Mouse (Mus musculus) forebrain, embryonic 11.5 days (tissue): ENCODE results near the gene Hp1bp3. TPM values are rescaled to one million over a fixed set of nuclear protein-coding genes. Genes with fewer than 3 reads are reported as not detected.

Experiments
- ATAC-seq: fragments of 200-750 bp; cut with Nextera tagmentation; replicated peaks from 2 replicates; pipeline ENCODE4 v1.8.0; 2017; ENCODE audit warnings: moderate TSS enrichment; ENCODE audit not compliant: low FRiP score
- DNase-seq: peaks from one replicate; pipeline ENCODE4 v3.0.0-alpha.2; 2017; ENCODE audit warnings: low spot score
- H3K27ac ChIP-seq: fragments of 300-500 bp; sonication (generic); 2 replicates; pipeline ENCODE4 v1.5.1; 2014; ENCODE audit warnings: low read depth, low read length
- H3K27me3 ChIP-seq: fragments of 300-500 bp; sonication (generic); 2 replicates; pipeline ENCODE4 v1.6.1; 2014; ENCODE audit warnings: mild to moderate bottlenecking, low read length, mixed read lengths; ENCODE audit not compliant: control insufficient read depth, insufficient read depth
- H3K36me3 ChIP-seq: fragments of 300-500 bp; sonication (generic); 2 replicates; pipeline ENCODE4 v1.6.1; 2014; ENCODE audit warnings: mild to moderate bottlenecking, low read length, moderate library complexity, mixed read lengths; ENCODE audit not compliant: control insufficient read depth, insufficient read depth
- H3K4me1 ChIP-seq: fragments of 300-500 bp; sonication (generic); replicated peaks from 2 replicates; pipeline ENCODE4 v1.6.1; 2014; ENCODE audit warnings: low read length, mixed read lengths; ENCODE audit not compliant: control insufficient read depth, insufficient read depth
- H3K4me2 ChIP-seq: fragments of 300-500 bp; sonication (generic); 2 replicates; pipeline ENCODE4 v1.6.1; 2014; ENCODE audit warnings: low read depth, mild to moderate bottlenecking, low read length, moderate library complexity, mixed read lengths; ENCODE audit not compliant: severe bottlenecking
- H3K4me3 ChIP-seq: fragments of 300-500 bp; sonication (generic); 2 replicates; pipeline ENCODE4 v1.5.1; 2014; ENCODE audit warnings: low read depth, low read length
- H3K9ac ChIP-seq: fragments of 300-500 bp; sonication (generic); 2 replicates; pipeline ENCODE4 v1.6.1; 2014; ENCODE audit warnings: low read length
- H3K9me3 ChIP-seq: fragments of 300-500 bp; sonication (generic); 2 replicates; pipeline ENCODE4 v1.6.1; 2016; ENCODE audit warnings: low read length, mixed read lengths; ENCODE audit not compliant: control insufficient read depth
- WGBS: fragments of 180-500 bp; shearing (Covaris S2); extraction: QIAGEN DNeasy Blood & Tissue Kit; methylation state at CpG from one replicate; pipeline ENCODE4 v1.1.7; 2014; 5-methylcytosine and 5-hydroxymethylcytosine counted together
- polyA plus RNA-seq: library from polyadenylated mRNA; unstranded; fragments of >200 nt; fragmentation: Nextera tagmentation; extraction: Ambion mirVana; gene quantifications from 2 replicates; pipeline ENCODE4 v1.2.1, GENCODE M21; 2014

Gene Hp1bp3
- polyA plus RNA-seq, 1 experiment from 2014 or later, result 178 TPM

- DNase-seq (no peak), ATAC-seq (no peak)
- Histone ChIP-seq H3K36me3 (no peaks in the 10 kb centered on the region), H3K27me3 (no peaks in the 10 kb centered on the region), H3K9ac (no peak overlapping the region), H3K4me2 (no peak overlapping the region), H3K9me3 (no peaks in the 10 kb centered on the region), H3K4me3 (no peak overlapping the region), H3K4me1 (no peaks in the 10 kb centered on the region), H3K27ac (no peak overlapping the region)
- 84% methylated on average over 18 of the region's 18 CpGs for WGBS
These were observed 77.3 kb downstream of the Hp1bp3 start for GRCm38 (mm10) chr4:138293261-138293948.

GRCm38 (mm10) chr4:138293949-138294550, 78.0 kb downstream of the Hp1bp3 start:
- H3K36me3 ChIP-seq, result no peaks in the 10 kb centered on the region
- no peak overlapping the region for H3K4me2 ChIP-seq
- H3K9ac ChIP-seq, result no peak overlapping the region
- 77% methylated on average over 11 of the region's 14 CpGs for WGBS
- H3K27ac ChIP-seq, result no peak overlapping the region
- H3K27me3 ChIP-seq, result no peaks in the 10 kb centered on the region
- ATAC-seq (no peak), DNase-seq (no peak)
- H3K4me3 ChIP-seq, result no peak overlapping the region
- H3K4me1 ChIP-seq, result no peaks in the 10 kb centered on the region
- no peaks in the 10 kb centered on the region for H3K9me3 ChIP-seq

Other genes starting within 250 kb of the Hp1bp3 start
- gene Eif4g3, start 223.3 kb upstream of the Hp1bp3 start, polyA plus RNA-seq, result 57.3 and 57.6 TPM in 2 replicates
- 0.37 and 0.63 TPM in 2 replicates for gene Sh2d5, start 34.1 kb downstream of the Hp1bp3 start, polyA plus RNA-seq
- gene Kif17, start 34.1 kb downstream of the Hp1bp3 start, polyA plus RNA-seq, result 0.24 TPM in 1 of 2 replicates, not detected in the other
- gene Ddost, start 88.4 kb downstream of the Hp1bp3 start, polyA plus RNA-seq, result 200 and 227 TPM in 2 replicates
- gene Pink1, start 110.0 kb downstream of the Hp1bp3 start, polyA plus RNA-seq, result 19.4 and 21.5 TPM in 2 replicates
- gene Cda, start 151.7 kb downstream of the Hp1bp3 start, polyA plus RNA-seq, result 1.9 and 2.2 TPM in 2 replicates
- gene Fam43b, start 180.2 kb downstream of the Hp1bp3 start, polyA plus RNA-seq, result not detected in 2 replicates
- 18.6 and 21.1 TPM in 2 replicates for gene Mul1, start 218.4 kb downstream of the Hp1bp3 start, polyA plus RNA-seq
- 2.2 and 2.5 TPM in 2 replicates for gene Camk2n1, start 238.0 kb downstream of the Hp1bp3 start, polyA plus RNA-seq